Mouse (Mus musculus) G1E-ER4 (cell line): ENCODE data around the gene Lrrk1. TPM values are rescaled to one million over a fixed set of nuclear protein-coding genes. Genes with fewer than 3 reads are reported as not detected.

Experiments
- GATA1 ChIP-seq: IDR thresholded peaks from one replicate; pipeline ENCODE4 v1.8.0; 2012; ENCODE audit warnings: low read length, inconsistent platforms
- polyA plus RNA-seq: library from polyadenylated mRNA; stranded (reverse); fragments of >175 nt; gene quantifications from 2 replicates; pipeline ENCODE4 v1.2.3, GENCODE M21; 2012

Lrrk1 gene
- polyA plus RNA-seq, 1 experiment = not detected

DNA sequence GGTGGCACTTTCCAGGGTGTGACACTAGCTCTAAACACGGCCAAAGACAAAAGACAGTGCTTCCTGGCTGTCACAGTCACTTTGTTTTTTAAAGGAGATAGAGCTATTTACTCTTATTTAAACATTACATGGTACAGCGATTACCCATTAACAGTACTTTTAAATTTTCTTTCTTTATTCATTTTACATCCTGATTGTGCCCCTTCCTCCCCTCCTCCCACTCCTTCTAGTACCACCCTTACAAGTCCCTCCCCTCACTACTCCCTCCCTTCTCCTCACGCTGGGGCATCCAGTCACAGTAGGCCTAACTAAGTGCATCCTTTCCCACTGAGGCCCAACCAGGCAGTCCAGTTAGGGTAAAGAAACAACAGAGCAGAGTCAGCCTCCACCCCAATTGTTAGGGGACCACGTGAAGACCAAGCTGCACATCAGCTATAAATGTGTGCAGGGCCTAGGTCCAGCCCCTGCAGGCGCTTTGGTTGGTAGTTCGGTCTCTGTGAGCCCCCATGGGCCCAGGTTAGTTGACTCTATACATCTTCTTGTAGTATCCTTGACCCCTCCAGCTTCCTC, 154.1 kb downstream of the Lrrk1 start:
- no peak for TF ChIP-seq GATA1

DNA sequence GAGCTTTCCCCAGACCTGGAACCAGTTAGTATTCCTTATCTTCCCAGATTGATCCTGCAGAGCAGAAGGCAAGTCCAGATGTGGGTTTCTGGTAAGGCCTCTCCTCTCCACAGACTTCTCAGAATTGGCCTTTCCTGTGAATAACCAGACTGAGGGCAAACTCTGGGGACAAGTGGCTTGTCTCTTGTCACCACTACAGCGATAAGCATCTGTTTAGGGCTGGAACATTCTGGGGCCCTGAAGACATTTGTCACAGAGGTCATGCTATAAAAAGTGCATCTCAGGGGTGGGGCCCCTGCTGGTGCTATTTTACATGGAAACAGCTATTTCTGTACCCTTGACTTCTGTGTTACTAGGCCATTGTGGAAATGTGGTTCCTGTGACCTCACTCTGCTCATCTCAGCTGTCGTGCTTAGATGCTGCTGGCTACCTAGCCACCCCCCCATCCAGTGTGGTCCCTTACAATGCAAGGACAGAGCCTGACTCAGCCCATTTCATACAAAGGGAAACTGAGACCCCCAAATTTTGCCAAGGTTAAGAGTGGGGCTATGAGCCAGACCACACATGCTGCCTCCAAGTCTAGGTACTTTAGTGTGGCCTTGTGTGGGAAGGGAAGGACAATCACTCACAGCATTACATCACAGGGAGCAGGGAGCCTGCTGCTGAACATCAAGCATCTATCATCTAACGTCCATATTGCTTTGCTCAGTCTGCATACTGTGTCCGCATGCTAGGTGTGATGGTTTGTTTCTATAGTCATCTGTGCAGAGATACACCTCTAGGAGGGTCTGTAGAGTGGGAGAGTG, 154.8 kb downstream of the Lrrk1 start:
- peak; percentile 97 for TF ChIP-seq GATA1

DNA sequence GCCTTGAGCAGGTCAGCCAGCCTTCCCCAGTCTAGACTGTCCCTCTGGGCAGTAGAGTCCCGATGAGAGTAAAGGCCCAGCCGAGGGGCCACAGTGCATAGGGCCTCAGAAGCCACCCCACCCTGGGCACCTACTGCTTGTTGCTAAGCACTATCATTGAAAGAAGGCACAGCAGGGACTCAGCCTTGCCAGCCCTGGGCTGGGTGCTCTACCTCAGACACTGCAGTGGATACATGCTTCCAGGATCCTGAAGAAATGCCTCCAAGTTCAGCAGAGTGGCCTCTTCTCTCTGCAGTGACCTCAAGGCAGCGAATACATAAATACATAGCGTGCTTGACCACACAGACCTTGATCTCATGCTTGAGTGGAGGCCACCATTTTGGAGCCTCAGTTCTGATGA, 156.3 kb downstream of the Lrrk1 start:
- no peak for TF ChIP-seq GATA1

DNA sequence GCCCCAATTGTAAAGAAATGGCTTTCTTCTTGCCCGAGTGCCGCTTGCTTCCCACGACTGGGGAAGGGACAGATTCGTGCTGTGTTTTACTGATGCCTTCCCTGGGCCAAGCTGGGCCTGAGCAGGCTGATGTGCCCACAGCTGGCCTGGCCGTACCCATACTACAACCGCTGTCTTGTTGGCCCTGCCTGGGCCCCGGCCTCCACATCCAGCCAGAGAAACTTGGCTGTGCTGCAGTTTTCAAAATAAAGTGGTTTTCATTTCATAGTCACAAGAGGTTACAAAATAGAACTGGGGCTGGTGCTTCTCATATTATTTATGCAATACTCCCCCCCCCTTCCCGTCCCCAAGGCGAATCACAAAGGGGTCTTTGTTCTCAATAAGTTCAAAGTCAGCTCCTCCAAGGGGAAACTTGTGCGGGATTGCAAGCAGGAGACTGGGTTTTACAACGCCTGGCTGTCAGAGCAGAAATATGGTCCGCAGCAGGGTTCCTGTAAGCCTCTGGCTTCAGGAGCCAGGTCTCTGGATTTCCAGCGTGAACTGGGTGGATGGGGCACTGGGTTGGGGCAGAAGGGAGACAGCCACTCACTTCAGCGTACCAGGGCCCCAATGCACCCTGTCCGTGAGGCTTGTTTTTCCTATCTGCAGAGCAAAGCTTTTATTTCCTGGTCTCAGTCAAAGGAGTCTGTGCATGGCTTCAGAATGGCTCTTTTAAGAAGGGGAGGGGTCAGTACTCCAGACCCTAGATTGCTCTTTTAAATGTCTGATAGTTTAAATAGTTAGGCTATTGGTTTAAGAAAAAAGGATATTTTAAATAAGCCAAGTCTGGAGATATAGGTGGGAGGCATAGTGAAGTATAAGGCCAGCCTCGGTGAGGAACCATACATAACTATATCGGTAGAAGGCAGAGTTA, 157.3 kb downstream of the Lrrk1 start:
- TF ChIP-seq GATA1 = no peak

DNA sequence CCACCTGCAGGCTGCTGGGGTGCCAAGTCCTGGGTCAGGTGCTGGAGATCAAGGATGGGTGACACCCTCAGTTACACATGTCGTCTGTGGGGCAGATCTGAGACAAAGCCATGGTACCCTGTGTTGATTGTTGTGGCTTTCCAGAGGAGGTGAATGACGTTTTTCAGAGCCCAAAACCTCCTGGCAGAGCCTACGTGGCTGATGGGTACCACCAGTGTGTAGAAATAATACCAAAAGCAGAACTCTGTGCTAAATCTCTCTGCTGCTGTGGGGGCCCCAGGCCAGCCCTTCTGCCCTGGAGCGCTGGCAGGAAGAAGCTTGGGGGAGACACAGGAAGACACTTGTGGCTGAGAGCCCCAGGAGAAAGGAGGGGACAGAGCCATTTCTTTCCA, 157.9 kb downstream of the Lrrk1 start:
- TF ChIP-seq GATA1 = no peak

DNA sequence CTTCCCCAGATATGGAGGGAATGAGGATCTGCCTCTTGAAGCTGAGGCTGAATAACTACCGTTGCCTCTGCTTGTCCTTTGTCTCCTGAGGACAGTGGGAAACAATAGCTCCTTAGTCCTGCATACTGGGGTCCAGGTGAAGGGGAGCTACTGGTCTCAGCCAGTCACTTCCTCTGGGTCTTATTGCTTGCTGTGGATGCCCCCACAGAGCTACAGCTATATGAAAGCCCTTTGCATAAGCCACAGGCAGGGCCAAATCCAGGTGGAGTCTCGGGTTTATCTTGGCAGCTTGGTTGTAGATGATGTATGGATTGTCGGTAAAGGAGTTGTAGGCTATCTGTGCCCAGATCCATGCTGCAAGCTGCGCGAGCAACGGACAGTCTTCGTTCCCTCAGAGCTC, 158.7 kb downstream of the Lrrk1 start:
- TF ChIP-seq GATA1 = no peak

DNA sequence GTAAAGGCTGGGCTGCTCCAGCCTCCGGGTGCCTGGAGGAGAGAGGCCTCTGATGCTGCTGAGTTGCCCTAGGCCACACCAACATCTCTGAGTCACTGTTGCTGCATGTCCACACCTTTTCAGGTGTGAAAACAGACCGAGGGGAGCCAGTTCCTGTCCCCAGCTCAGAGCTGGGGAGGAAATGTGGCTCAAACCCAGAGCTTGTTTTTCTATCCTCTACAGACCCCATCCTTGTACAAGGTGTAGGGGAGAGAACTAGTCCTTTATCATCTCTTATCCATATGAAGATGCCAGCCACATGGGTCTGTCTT, 159.6 kb downstream of the Lrrk1 start:
- no peak for TF ChIP-seq GATA1

DNA sequence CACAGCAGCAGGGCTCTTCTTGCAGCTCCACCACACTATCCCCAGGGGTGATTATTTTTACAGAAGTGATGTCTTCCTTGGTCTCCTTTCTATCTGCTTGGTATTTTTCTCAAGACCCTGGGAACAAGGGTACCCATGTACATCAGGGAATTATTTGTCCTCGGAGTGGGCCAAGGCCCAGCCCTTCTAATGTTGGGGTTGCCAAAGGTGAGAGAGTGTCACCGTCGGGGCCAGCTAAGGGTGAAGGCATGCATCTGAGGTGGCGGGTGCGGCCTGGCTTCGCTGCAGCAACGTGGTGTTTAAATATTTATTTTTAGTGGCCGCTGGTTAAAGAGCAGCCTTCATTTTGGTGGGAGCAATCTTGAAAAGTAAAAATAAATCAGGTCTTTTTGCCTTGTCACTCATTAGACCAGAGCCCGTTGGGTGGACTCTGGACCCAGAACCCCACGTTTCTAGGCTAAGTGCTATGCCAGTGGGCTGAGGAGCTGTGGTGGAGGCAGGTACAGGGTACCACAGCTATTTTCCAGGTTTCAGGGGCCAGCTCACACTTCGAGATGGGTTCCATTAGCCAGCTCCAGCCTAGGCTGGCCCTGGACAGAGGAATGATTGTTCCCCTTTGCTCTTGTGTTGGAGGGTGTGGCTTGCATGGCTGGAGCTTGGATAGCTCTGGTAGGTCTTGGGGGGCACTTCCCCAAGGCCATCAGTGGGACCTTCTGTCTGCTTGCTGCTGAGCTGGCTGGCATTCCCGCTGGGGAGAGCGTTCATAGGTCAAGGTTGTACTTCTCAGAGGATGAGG, 160.1 kb downstream of the Lrrk1 start:
- TF ChIP-seq GATA1 = no peak

DNA sequence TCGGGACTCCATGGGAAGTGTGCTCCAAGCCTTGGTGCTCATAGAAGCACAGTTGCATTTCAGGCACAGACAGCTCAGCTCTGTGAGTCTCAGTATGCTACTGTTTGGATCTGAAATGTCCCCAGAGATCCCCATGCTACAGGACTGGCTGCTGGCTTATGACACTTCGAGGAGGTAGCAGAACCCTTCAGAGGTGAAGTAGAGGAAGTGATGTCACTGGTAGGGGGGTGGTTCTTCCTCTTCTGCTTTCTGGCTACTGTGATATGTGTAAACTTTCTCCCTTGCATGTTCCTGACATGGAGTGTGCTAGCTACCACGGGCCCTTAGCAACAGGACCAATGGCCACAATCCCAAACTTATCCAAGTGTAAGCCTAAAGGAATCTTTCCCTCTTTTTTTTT, 162.3 kb downstream of the Lrrk1 start:
- no peak for TF ChIP-seq GATA1

DNA sequence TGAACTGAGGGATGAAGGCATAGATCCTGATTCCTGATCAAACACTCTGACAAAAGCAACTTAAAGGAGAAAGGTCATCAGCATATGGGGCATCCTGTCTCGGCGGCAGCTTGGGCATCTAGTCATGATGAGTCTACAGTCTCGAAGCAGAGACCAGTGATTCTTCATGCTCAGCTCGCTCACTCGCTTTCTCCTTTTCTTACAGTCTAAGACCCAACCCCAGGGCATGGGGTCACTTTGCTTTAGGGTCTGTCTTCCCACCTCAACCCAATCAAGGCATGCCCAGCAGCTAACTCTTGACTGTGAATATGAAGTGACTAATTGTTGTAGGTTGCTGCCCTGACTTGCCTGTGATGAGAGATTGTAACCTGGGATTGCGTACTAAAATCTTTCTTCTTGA, 163.6 kb downstream of the Lrrk1 start:
- no peak for TF ChIP-seq GATA1

DNA sequence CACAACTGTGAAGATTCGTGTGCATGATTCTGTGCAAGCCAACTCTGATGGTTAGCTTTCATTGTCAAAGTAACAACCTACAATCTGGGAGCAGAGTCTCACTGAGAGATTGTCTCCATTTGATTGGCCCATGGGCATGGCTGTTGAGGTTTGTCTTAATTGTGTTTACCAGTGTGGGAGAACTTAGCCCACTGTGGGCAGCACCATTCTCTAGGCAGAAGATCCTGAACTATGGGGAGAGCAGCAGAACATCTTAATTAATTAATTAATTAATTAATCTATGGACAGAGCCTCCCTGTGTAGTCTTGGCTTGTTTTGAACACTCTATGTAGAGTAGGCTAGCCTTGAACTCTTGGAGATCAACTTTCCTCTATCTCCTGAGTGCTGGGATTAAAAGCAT, 164.4 kb downstream of the Lrrk1 start:
- no peak for TF ChIP-seq GATA1

DNA sequence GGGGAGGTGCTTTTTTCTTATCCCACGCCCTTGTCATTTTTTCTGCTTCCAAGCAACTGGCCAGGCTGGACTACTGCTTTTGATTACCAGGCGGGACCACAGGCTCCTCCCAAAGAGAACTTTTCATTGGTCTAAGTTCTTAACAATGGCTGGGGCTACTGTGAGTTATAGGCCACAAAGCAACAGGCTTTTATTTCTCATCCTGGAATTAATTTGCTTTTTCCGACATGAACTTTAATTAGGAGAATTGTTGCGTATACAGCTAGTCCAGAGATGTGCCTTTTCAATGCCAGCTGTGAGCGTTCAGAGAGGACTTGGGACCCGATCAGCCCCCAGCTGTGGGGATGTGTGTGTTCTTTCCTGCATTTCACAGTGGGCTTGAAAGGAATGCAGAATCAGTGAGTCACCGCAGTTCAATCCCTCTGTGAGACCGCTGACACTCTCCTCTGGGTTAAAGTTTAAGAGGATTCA, 165.5 kb downstream of the Lrrk1 start:
- no peak for TF ChIP-seq GATA1

DNA sequence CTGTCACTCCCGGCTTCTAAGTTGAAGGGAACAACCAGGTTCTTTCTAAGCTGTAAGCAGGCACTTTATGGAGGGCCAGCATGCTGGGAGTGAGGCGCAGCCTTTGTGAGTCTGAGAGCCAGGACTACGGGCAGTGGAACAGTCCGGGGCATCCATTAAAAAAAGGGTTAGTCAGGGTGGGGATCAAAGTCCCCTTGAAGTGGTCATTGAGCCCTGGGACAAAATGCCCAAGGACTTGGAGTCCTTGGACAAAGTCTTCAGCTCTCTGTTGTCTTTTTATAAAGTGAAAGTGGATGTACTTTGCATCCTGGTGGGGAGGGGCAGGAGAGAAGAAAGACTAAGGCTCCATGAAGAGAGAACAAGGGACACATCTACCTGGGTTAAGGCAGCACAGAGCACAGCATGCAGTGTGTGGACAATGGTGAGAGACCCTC, 168.3 kb downstream of the Lrrk1 start:
- no peak for TF ChIP-seq GATA1

DNA sequence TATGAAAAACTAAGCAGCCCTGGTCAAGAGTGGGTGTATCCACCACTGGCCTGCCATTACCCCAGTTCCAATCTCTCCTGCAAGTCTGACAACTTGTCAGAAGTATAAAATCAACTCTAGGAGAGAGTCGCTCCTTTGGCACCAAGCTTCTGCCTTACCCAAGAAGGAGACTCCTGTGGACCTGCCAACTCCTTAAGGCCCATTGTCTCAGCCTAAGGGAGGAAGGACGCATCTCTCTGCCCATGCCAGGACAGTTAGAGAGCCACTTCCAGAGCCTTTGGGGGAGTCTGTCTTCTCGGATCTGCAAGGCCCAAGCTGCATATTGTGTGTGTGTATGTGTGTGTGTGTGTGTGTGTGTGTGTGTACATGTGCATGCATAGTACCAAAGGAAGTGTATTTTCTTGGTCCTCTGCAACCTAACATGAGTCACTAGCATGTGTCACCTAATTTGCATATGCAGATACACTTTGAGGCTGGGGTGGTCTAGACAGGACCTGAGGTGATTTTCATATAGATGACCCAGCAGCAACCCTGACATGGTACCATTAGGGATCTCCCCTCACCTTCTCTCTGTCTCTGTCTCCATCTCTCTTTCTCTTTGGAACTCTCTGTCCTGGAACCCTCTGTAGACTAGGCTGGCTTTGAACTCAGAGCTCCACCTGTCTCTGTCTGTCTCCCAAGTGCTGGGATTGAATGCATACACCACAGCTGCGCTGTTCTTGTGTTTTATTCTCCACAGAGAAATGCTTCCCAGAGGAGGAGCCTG, 168.9 kb downstream of the Lrrk1 start:
- no peak for TF ChIP-seq GATA1
